Mouse (Mus musculus) heart, postnatal 0 days (tissue): ENCODE results near the gene Slc5a10.

Experiments used
- CTCF ChIP-seq: IDR thresholded peaks from 2 replicates; pipeline ENCODE4 v1.5.1; 2016; ENCODE audit warnings: antibody characterized with exemption, control low read depth, low read depth
- EP300 ChIP-seq: IDR thresholded peaks from 2 replicates; pipeline ENCODE4 v1.6.1; 2016; ENCODE audit warnings: antibody characterized with exemption, low read depth

DNA sequence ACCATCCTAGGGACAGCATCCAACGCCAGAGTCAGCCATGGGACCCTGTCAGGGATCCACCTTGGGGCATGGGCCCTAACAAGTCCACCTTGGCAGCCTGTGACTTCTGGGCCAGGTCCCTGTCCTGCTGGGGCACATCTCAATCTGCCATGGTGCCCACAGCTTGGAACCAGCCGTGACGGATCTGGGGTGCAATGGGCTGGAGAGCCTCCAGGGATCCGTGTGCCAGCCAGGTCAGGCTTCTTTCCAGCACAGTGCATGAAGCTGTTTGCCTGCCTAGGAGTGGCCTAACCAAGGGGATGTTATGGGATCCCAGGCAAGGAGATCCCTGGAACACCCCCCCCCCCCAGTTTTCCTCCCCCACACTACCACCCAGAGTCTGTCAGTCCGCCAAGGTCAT, 27.6 kb downstream of the Slc5a10 start:
- TF ChIP-seq CTCF (no peak), EP300 (no peak)
